Mouse (Mus musculus): ENCODE results near the gene Morn3. TPM values are rescaled to one million over a fixed set of nuclear protein-coding genes. Genes with fewer than 3 reads are reported as not detected.

Gene Morn3
- total RNA-seq, 2 experiments from 2014 or later: not detected

GRCm38 (mm10) chr5:123029729-123030128 is 17.1 kb downstream of the Morn3 start:
- intact Hi-C loops (cut with DNase I): no loop called here
- DNase-seq (ENCODE audit: low spot score in 2 of 2): no peak

- intact Hi-C loops (cut with DNase I): no loop called here
- no peak for DNase-seq (ENCODE audit: low spot score in 2 of 2)
Measured at GRCm38 (mm10) chr5:123027436-123027835, 19.4 kb downstream of the Morn3 start.

- no peak for DNase-seq (ENCODE audit: low spot score in 2 of 2)
- intact Hi-C loops (cut with DNase I): no loop called here
Measured at GRCm38 (mm10) chr5:123026414-123026813, 20.4 kb downstream of the Morn3 start.

- DNase-seq (ENCODE audit: low spot score in 2 of 2): no peak
- intact Hi-C loops (cut with DNase I): no loop called here
Measured at GRCm38 (mm10) chr5:123024965-123025573, 21.7 kb downstream of the Morn3 start.

GRCm38 (mm10) chr5:123024312-123024711 is 22.5 kb downstream of the Morn3 start:
- DNase-seq (ENCODE audit: low spot score in 2 of 2): no peak
- intact Hi-C loops (cut with DNase I): no loop called here

- DNase-seq (ENCODE audit: low spot score in 2 of 2): no peak
- intact Hi-C loops (cut with DNase I): no loop called here
Measured at GRCm38 (mm10) chr5:123023049-123023448, 23.8 kb downstream of the Morn3 start.

- no peak for DNase-seq (ENCODE audit: low spot score in 2 of 2)
- intact Hi-C loops (cut with DNase I): no loop called here
Measured at GRCm38 (mm10) chr5:123021438-123021837, 25.4 kb downstream of the Morn3 start.

- intact Hi-C loops (cut with DNase I): no loop called here
- DNase-seq (ENCODE audit: low spot score in 2 of 2): no peak
Measured at GRCm38 (mm10) chr5:123020426-123020825, 26.4 kb downstream of the Morn3 start.

GRCm38 (mm10) chr5:123019336-123020016 is 27.3 kb downstream of the Morn3 start:
- DNase-seq (ENCODE audit: low spot score in 2 of 2): no peak
- intact Hi-C loops (cut with DNase I): no loop called here

- intact Hi-C loops (cut with DNase I): no loop called here
- no peak for DNase-seq (ENCODE audit: low spot score in 2 of 2)
Measured at GRCm38 (mm10) chr5:123017504-123017903, 29.3 kb downstream of the Morn3 start.

GRCm38 (mm10) chr5:123015915-123016314 is 30.9 kb downstream of the Morn3 start:
- intact Hi-C loops (cut with DNase I): no loop called here
- no peak for DNase-seq (ENCODE audit: low spot score in 2 of 2)

- peak; percentile 96 to 97 for DNase-seq (ENCODE audit: low spot score in 2 of 2)
- intact Hi-C loops (cut with DNase I): loop anchor here (5.0 kb wide), 1 partner anchor 88 kb away; no protein-coding TSS in a partner anchor
Measured at GRCm38 (mm10) chr5:123014753-123015701, 31.8 kb downstream of the Morn3 start, which contains the start of gene Orai1. Gene Orai1 (plus strand): TSS chr5:123015074.

GRCm38 (mm10) chr5:123013599-123014315 is 33.1 kb downstream of the Morn3 start:
- peak; percentile 75 to 79 for DNase-seq (ENCODE audit: low spot score in 2 of 2)
- intact Hi-C loops (cut with DNase I): loop anchor here (2.0 to 5.0 kb wide), 2 partner anchors 45 to 86 kb away; no protein-coding TSS in a partner anchor

- intact Hi-C loops (cut with DNase I): loop anchor here (2.0 to 5.0 kb wide), 2 partner anchors 43 to 84 kb away; no protein-coding TSS in a partner anchor
- DNase-seq (ENCODE audit: low spot score in 2 of 2): no peak
Measured at GRCm38 (mm10) chr5:123011705-123012104, 35.1 kb downstream of the Morn3 start.

GRCm38 (mm10) chr5:123010806-123011205 is 36.0 kb downstream of the Morn3 start:
- intact Hi-C loops (cut with DNase I): loop anchor here (5.0 kb wide), 1 partner anchor 84 kb away; no protein-coding TSS in a partner anchor
- DNase-seq (ENCODE audit: low spot score in 2 of 2): no peak

- DNase-seq (ENCODE audit: low spot score in 2 of 2): no peak
- intact Hi-C loops (cut with DNase I): loop anchor here (5.0 kb wide), 1 partner anchor 83 kb away; no protein-coding TSS in a partner anchor
Measured at GRCm38 (mm10) chr5:123009873-123010272, 36.9 kb downstream of the Morn3 start.

- intact Hi-C loops (cut with DNase I): no loop called here
- DNase-seq (ENCODE audit: low spot score in 2 of 2): no peak
Measured at GRCm38 (mm10) chr5:123008877-123009493, 37.8 kb downstream of the Morn3 start.

- no peak for DNase-seq (ENCODE audit: low spot score in 2 of 2)
- intact Hi-C loops (cut with DNase I): no loop called here
Measured at GRCm38 (mm10) chr5:123005716-123006592, 40.9 kb downstream of the Morn3 start.
